In genomic region chr10:25161701-25162100, GRCm38 (mm10) we compare ENCODE assay signal across 36 mouse cellular contexts.
DNase-seq lines count a peak whose midpoint lies in the region; ATAC-seq and TF ChIP-seq lines count a peak whose summit lies in the region.
"Had no signal": no experiment of that assay in that cellular context is flagged by ENCODE, and none has a peak within 500 bp of the region (broad histone marks: within the 10 kb centered on the region; RNA-seq: fewer than 3 reads in every experiment).

No protein-coding gene starts in this region.

- no peaks in the 10 kb centered on the region for H3K36me3 ChIP-seq in intestine, embryonic 15.5 days
- H3K36me3 ChIP-seq in intestine, postnatal 0 days (ENCODE audit: control insufficient read depth, insufficient read depth) = no peaks in the 10 kb centered on the region
- no peaks in the 10 kb centered on the region for H3K36me3 ChIP-seq in intestine, embryonic 16.5 days (ENCODE audit: control insufficient read depth, insufficient read depth, low read length)
- H3K36me3 ChIP-seq in liver, embryonic 14.5 days (replicated peaks; ENCODE audit: control insufficient read depth, insufficient read depth, low read depth) = no peaks in the 10 kb centered on the region
- H3K36me3 ChIP-seq: embryonic facial prominence, embryonic 10.5 days; embryonic facial prominence, embryonic 15.5 days; forebrain, embryonic 15.5 days; heart, embryonic 12.5 days; hindbrain, embryonic 13.5 days; kidney, embryonic 15.5 days; lung, embryonic 15.5 days; midbrain, embryonic 13.5 days; neural tube, embryonic 15.5 days had no signal

- DNase-seq in liver, embryonic 14.5 days (ENCODE audit: low read depth in 3 of 3, low spot score in 3 of 3) = peak; percentile 3 to 37 (median 26)
- DNase-seq in cerebellum, postnatal 36 days = no peak
- no peak for DNase-seq in adrenal gland, adult 18-20 months (ENCODE audit: low spot score in 2 of 2)
- DNase-seq in yolk sac, embryonic 10.5 days (ENCODE audit: low spot score) = no peak
- DNase-seq: adrenal gland, postnatal 14 days; cerebellum, adult 18-20 months; cerebellum, postnatal 10 days; gastrocnemius, adult 2 months; gastrocnemius, postnatal 36 days; heart, adult 2 months; heart, postnatal 4 days; kidney, adult 18-20 months; kidney, postnatal 36 days; layer of hippocampus, postnatal 36 days; left cerebral cortex, postnatal 4 days; lung, postnatal 36 days; right cerebral cortex, adult 18-20 months; thymus, adult 18-20 months; thymus, postnatal 25 days had no signal

- H3K27ac ChIP-seq in intestine, embryonic 15.5 days = no peak overlapping the region
- H3K27ac ChIP-seq in intestine, postnatal 0 days (ENCODE audit: low read depth, low read length) = no peak overlapping the region
- H3K27ac ChIP-seq in intestine, embryonic 16.5 days (ENCODE audit: low read length) = no peak overlapping the region
- H3K27ac ChIP-seq in liver, embryonic 14.5 days = no peak overlapping the region
- H3K27ac ChIP-seq: embryonic facial prominence, embryonic 10.5 days; embryonic facial prominence, embryonic 15.5 days; forebrain, embryonic 15.5 days; gastrocnemius, adult 2 months; heart, adult 2 months; hindbrain, embryonic 13.5 days; kidney, embryonic 15.5 days; layer of hippocampus, adult 2 months; lung, embryonic 15.5 days; midbrain, embryonic 13.5 days; neural tube, embryonic 15.5 days; stomach, postnatal 0 days had no signal

- H3K4me1 ChIP-seq in intestine, embryonic 15.5 days (replicated peaks) = no peaks in the 10 kb centered on the region
- no peaks in the 10 kb centered on the region for H3K4me1 ChIP-seq in intestine, postnatal 0 days (replicated peaks; ENCODE audit: control insufficient read depth, insufficient read depth, low read length)
- no peaks in the 10 kb centered on the region for H3K4me1 ChIP-seq in intestine, embryonic 16.5 days (ENCODE audit: control insufficient read depth, insufficient read depth, low read length)
- peaks cover 2 to 11% of the 10 kb centered on the region in 2 experiments; a peak in 3 of 4 replicates for H3K4me1 ChIP-seq in liver, embryonic 14.5 days (replicated peaks; ENCODE audit: control insufficient read depth in 2 of 2, insufficient read depth in 2 of 2, low read length in 1 of 2)
- H3K4me1 ChIP-seq: embryonic facial prominence, embryonic 10.5 days; embryonic facial prominence, embryonic 15.5 days; forebrain, embryonic 15.5 days; heart, embryonic 12.5 days; hindbrain, embryonic 13.5 days; kidney, embryonic 15.5 days; lung, embryonic 15.5 days; midbrain, embryonic 13.5 days; neural tube, embryonic 15.5 days had no signal

- H3K27me3 ChIP-seq in intestine, embryonic 15.5 days (replicated peaks) = no peaks in the 10 kb centered on the region
- no peaks in the 10 kb centered on the region for H3K27me3 ChIP-seq in intestine, postnatal 0 days (replicated peaks; ENCODE audit: control insufficient read depth, insufficient read depth, low read length)
- H3K27me3 ChIP-seq in intestine, embryonic 16.5 days (replicated peaks; ENCODE audit: control insufficient read depth, insufficient read depth, low read length) = no peaks in the 10 kb centered on the region
- no peaks in the 10 kb centered on the region for H3K27me3 ChIP-seq in liver, embryonic 14.5 days (ENCODE audit: control insufficient read depth, insufficient read depth, low read length)
- H3K27me3 ChIP-seq: embryonic facial prominence, embryonic 15.5 days; forebrain, embryonic 15.5 days; heart, embryonic 12.5 days; hindbrain, embryonic 13.5 days; kidney, embryonic 15.5 days; lung, embryonic 15.5 days; megakaryocyte, embryonic 14.5 days; midbrain, embryonic 13.5 days; neural tube, embryonic 15.5 days had no signal

- 64% methylated on average over 2 of the region's 2 CpGs for WGBS in intestine, embryonic 15.5 days
- WGBS in intestine, postnatal 0 days = 42% methylated on average over 2 of the region's 2 CpGs
- 47% methylated on average over 2 of the region's 2 CpGs for WGBS in intestine, embryonic 16.5 days
- 11% methylated on average over 2 of the region's 2 CpGs for WGBS in liver, embryonic 14.5 days (ENCODE audit: insufficient replicate concordance)

- H3K9ac ChIP-seq in intestine, embryonic 15.5 days = no peak overlapping the region
- no peak overlapping the region for H3K9ac ChIP-seq in intestine, postnatal 0 days (ENCODE audit: low read depth, low read length)
- no peak overlapping the region for H3K9ac ChIP-seq in intestine, embryonic 16.5 days (ENCODE audit: low read depth, low read length)
- no peak overlapping the region for H3K9ac ChIP-seq in liver, embryonic 14.5 days (replicated peaks)
- H3K9ac ChIP-seq: embryonic facial prominence, embryonic 15.5 days; forebrain, embryonic 15.5 days; heart, embryonic 12.5 days; hindbrain, embryonic 13.5 days; kidney, embryonic 15.5 days; lung, embryonic 15.5 days; midbrain, embryonic 13.5 days; neural tube, embryonic 15.5 days had no signal

- ATAC-seq in intestine, embryonic 15.5 days = peak; percentile 41; the same call in 1 of the 2 replicates
- no peak for ATAC-seq in intestine, postnatal 0 days
- ATAC-seq in intestine, embryonic 16.5 days = 0 out of 2 replicates have a peak, but pooled peaks have one; percentile 38
- peak; percentile 88 for ATAC-seq in liver, embryonic 14.5 days (ENCODE audit: insufficient read depth)
- ATAC-seq in megakaryocyte-erythroid progenitor cell, adult 5-6 weeks (replicated peaks; ENCODE audit: low FRiP score, low TSS enrichment, poor library complexity, severe bottlenecking) = peak; percentile 92
- ATAC-seq: CD4-positive, CD25-positive, alpha-beta regulatory T cell, adult 4 months; forebrain, embryonic 15.5 days; midbrain, embryonic 13.5 days had no signal

- no peak overlapping the region for H3K4me2 ChIP-seq in intestine, embryonic 15.5 days (replicated peaks)
- H3K4me2 ChIP-seq in intestine, postnatal 0 days (replicated peaks; ENCODE audit: low read depth) = no peak overlapping the region
- H3K4me2 ChIP-seq in intestine, embryonic 16.5 days (ENCODE audit: low read depth, low read length) = no peak overlapping the region
- no peak overlapping the region for H3K4me2 ChIP-seq in liver, embryonic 14.5 days (ENCODE audit: low read depth)
- H3K4me2 ChIP-seq: embryonic facial prominence, embryonic 15.5 days; forebrain, embryonic 15.5 days; heart, embryonic 12.5 days; hindbrain, embryonic 13.5 days; kidney, embryonic 15.5 days; lung, embryonic 15.5 days; midbrain, embryonic 13.5 days; neural tube, embryonic 15.5 days had no signal

- H3K4me3 ChIP-seq in intestine, embryonic 15.5 days (replicated peaks) = no peak overlapping the region
- no peak overlapping the region for H3K4me3 ChIP-seq in intestine, postnatal 0 days (ENCODE audit: low read depth, low read length)
- H3K4me3 ChIP-seq in intestine, embryonic 16.5 days (ENCODE audit: low read length) = no peak overlapping the region
- no peak overlapping the region for H3K4me3 ChIP-seq in liver, embryonic 14.5 days (ENCODE audit: insufficient read depth in 1 of 2, low read depth in 2 of 2, low read length in 2 of 2)
- H3K4me3 ChIP-seq: embryonic facial prominence, embryonic 10.5 days; embryonic facial prominence, embryonic 15.5 days; forebrain, embryonic 15.5 days; gastrocnemius, adult 2 months; heart, adult 2 months; heart, embryonic 12.5 days; hindbrain, embryonic 13.5 days; kidney, embryonic 15.5 days; layer of hippocampus, adult 2 months; lung, embryonic 15.5 days; megakaryocyte, embryonic 14.5 days; midbrain, embryonic 13.5 days; neural tube, embryonic 15.5 days had no signal

- no peaks in the 10 kb centered on the region for H3K9me3 ChIP-seq in intestine, embryonic 15.5 days
- no peaks in the 10 kb centered on the region for H3K9me3 ChIP-seq in intestine, postnatal 0 days (ENCODE audit: control insufficient read depth)
- no peaks in the 10 kb centered on the region for H3K9me3 ChIP-seq in intestine, embryonic 16.5 days (ENCODE audit: control insufficient read depth, low read length)
- no peaks in the 10 kb centered on the region for H3K9me3 ChIP-seq in liver, embryonic 14.5 days (ENCODE audit: control insufficient read depth, low read length)
- H3K9me3 ChIP-seq: embryonic facial prominence, embryonic 10.5 days; embryonic facial prominence, embryonic 15.5 days; forebrain, embryonic 15.5 days; heart, embryonic 12.5 days; hindbrain, embryonic 13.5 days; kidney, embryonic 15.5 days; lung, embryonic 15.5 days; megakaryocyte, embryonic 14.5 days; midbrain, embryonic 13.5 days; neural tube, embryonic 15.5 days had no signal

- no peak for TF ChIP-seq CTCF in intestine, postnatal 0 days (IDR thresholded peaks at IDR 0.05; ENCODE audit: low read depth)
- TF ChIP-seq CTCF in liver, embryonic 14.5 days (IDR thresholded peaks at IDR 0.05; ENCODE audit: low read depth) = no peak

- peak; percentile 83 for TF ChIP-seq EP300 in liver, embryonic 14.5 days (IDR thresholded peaks at IDR 0.05; ENCODE audit: low read depth)

Comparison
In these comparisons a context has a peak if more than half of its experiments do, and no peak if none do; other contexts are left out.
1. DNase-seq: peak in liver, embryonic 14.5 days (3 of 3); none in cerebellum, postnatal 36 days (0 of 2), adrenal gland, adult 18-20 months (0 of 2) and yolk sac, embryonic 10.5 days (single experiment).